Mouse (Mus musculus): Measurements from ENCODE around the gene Afdn. TPM values are rescaled to one million over a fixed set of nuclear protein-coding genes. Genes with fewer than 3 reads are reported as not detected.
"Not testable (repeated sequence)": the region's sequence is repeated elsewhere in the genome, so short reads cannot be mapped to it uniquely, and the experiment has no call there.

Gene Afdn
- polyA plus RNA-seq, 1 experiment from 2014 or later, result 179 TPM

DNA sequence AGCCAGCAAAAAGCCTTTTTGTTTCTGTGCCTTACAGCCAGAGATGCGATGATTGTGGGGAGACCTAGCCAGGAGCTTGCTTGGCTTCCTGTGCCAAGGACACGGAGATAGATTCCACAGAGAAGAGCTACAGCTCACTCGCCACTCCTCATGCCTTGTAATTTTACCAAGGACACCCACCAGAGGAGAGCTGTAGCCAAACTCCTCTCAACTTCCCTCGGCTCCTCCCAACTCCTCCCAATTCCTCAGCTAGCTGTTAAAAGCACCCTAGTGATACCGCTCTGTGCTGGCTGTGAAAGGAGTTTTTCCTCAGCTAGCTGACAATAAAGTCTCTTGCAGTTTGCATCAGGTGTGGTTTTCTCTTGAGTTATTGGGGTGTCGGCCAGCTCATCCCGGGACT lies 93.5 kb downstream of the Afdn start:
- 52% methylated on average over 7 of the region's 7 CpGs for WGBS
- H3K9ac ChIP-seq (replicated peaks), result not testable (repeated sequence)

DNA sequence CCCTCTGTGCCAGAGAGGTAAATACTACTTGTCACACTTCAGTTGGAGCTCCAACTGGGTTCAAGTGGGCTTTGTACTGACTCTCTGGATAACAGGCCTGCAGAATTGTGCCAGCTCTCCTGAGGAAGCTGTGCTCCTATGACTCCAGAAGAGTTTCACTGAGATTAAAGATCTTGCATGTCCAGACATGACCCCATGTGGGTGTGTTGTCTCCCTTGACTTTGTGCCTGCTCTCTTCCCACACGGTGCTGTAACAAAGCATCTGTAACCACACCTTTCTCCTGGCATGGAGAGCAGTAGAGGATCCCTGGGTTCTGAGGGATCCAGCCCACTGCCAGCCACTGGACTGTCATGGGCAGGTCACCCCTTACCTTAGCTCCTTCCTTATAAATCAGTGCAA lies 95.1 kb downstream of the Afdn start:
- Histone ChIP-seq H3K27ac (replicated peaks) (no peak overlapping the region), H3K27me3 (no peaks in the 10 kb centered on the region), H3K9ac (replicated peaks) (no peak overlapping the region), H3K4me2 (replicated peaks) (no peak overlapping the region), H3K36me3 (peaks cover 56% of the 10 kb centered on the region), H3K4me1 (peaks cover 6% of the 10 kb centered on the region; the same call in 1 of the 2 replicates), H3K9me3 (no peaks in the 10 kb centered on the region), H3K4me3 (no peak overlapping the region)
- 89% methylated on average over 1 of the region's 1 CpGs for WGBS
- no peak for ATAC-seq (replicated peaks)

More for the DNA sequence above, 93.5 kb downstream of the Afdn start:
- not testable (repeated sequence) for H3K9me3 ChIP-seq; H3K27me3 ChIP-seq; H3K4me1 ChIP-seq; ATAC-seq (replicated peaks); H3K27ac ChIP-seq (replicated peaks); H3K4me3 ChIP-seq; H3K4me2 ChIP-seq (replicated peaks)
- peaks cover 64% of the 10 kb centered on the region for H3K36me3 ChIP-seq

GRCm38 (mm10) chr17:13856429-13857090 lies 96.2 kb downstream of the Afdn start:
- Histone ChIP-seq H3K9me3 (no peaks in the 10 kb centered on the region), H3K27ac (replicated peaks) (no peak overlapping the region), H3K4me2 (replicated peaks) (no peak overlapping the region), H3K4me1 (peaks cover 6% of the 10 kb centered on the region; the same call in 1 of the 2 replicates), H3K4me3 (no peak overlapping the region), H3K27me3 (no peaks in the 10 kb centered on the region), H3K36me3 (peaks cover 55% of the 10 kb centered on the region), H3K9ac (replicated peaks) (no peak overlapping the region)
- ATAC-seq (replicated peaks), result no peak
- 71% methylated on average over 5 of the region's 5 CpGs for WGBS

DNA sequence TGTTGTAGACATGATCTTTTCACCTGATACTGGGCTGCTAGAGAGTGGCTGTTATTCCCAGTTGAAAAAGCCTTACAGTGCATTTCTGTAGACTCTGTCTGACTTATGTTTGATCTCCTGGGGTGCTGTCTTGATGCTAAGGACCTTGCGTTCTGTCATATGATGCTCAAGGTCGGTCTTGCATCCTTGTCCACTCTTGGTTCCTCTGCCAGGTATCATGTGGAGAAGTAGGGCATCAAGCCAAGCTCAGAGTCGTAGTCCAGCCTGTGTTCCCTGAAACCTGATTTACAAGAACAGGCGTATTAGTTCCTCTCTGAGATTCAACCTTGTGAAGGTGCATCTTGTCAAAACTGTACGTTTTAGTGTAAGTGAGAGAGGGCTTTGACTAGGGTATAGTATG lies 105.0 kb downstream of the Afdn start:
- Histone ChIP-seq H3K36me3 (peaks cover 57% of the 10 kb centered on the region), H3K9ac (replicated peaks) (no peak overlapping the region), H3K4me1 (no peaks in the 10 kb centered on the region), H3K27me3 (no peaks in the 10 kb centered on the region), H3K9me3 (no peaks in the 10 kb centered on the region), H3K4me3 (no peak overlapping the region), H3K4me2 (replicated peaks) (no peak overlapping the region), H3K27ac (replicated peaks) (no peak overlapping the region)
- ATAC-seq (replicated peaks), result no peak
- 89% methylated on average over 5 of the region's 5 CpGs for WGBS

DNA sequence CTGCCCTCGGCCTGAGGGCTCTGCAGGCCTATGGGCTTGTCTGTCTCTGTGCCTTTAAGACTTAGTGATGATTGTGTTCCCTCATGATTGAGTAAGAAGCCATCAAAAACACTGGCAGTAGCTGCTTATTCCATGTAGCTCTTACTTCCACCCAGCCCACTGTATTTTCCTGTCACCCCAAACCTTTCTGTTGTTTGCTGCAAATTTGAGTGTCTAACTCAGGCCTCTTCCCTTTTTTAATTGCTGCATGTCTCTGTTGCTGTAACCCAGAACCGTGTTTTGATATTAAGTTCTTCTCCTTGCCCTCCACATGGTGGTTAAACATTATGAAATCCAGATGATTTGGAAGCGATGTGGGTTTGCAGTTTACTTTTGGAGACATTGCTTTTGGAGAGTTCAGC lies 106.6 kb downstream of the Afdn start:
- H3K9me3 ChIP-seq, result no peaks in the 10 kb centered on the region
- H3K9ac ChIP-seq (replicated peaks), result no peak overlapping the region
- no peak for ATAC-seq (replicated peaks)
- no peaks in the 10 kb centered on the region for H3K27me3 ChIP-seq
- H3K36me3 ChIP-seq, result peaks cover 55% of the 10 kb centered on the region
- H3K4me3 ChIP-seq, result no peak overlapping the region
- 94% methylated on average over 3 of the region's 3 CpGs for WGBS
- no peak overlapping the region for H3K27ac ChIP-seq (replicated peaks)
- no peaks in the 10 kb centered on the region for H3K4me1 ChIP-seq
- H3K4me2 ChIP-seq (replicated peaks), result no peak overlapping the region

DNA sequence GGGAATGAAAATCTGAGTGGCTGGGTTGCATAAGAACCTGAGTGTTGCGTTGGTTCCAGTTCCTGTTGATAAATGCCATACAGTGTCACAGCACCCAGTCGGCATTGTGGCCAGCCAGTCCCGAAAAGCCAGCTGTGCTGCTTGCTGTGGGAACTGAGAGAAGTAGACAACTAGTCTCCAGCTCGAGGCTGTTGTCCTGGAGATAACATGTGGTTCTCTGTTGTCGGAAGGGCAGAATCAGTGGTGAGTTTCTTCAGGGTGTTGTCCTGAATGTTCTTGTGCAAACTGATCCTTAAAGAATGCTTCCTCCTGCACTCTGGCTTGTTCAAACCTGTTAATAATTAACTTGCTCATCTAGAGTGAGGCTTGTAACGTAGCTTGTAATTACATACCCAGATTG lies 107.1 kb downstream of the Afdn start:
- Histone ChIP-seq H3K27me3 (no peaks in the 10 kb centered on the region), H3K4me3 (no peak overlapping the region), H3K36me3 (peaks cover 54% of the 10 kb centered on the region), H3K9me3 (no peaks in the 10 kb centered on the region), H3K9ac (replicated peaks) (no peak overlapping the region), H3K27ac (replicated peaks) (no peak overlapping the region), H3K4me1 (no peaks in the 10 kb centered on the region), H3K4me2 (replicated peaks) (no peak overlapping the region)
- no peak for ATAC-seq (replicated peaks)
- WGBS, result 83% methylated on average over 6 of the region's 6 CpGs

DNA sequence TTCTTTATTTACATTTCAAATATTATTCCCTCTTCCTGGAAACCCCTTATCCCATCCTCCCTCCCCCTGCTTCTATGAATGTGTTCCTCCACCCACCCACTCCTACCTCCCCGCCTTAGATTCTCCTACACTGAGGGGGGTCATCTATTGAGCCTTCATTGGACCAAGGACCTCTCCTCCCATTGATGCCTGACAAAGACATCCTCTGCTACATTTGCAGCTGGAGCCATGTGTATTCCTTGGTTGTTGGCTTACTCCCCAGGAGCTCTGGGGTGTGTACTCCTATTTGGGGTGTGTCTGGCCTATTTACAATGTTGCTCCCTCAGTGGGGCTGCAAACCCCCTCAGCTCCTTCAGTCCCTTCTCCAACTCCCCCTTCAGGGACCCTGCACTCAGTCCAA lies 109.9 kb downstream of the Afdn start:
- no peak for ATAC-seq (replicated peaks)
- Histone ChIP-seq H3K27me3 (no peaks in the 10 kb centered on the region), H3K9me3 (no peaks in the 10 kb centered on the region), H3K27ac (replicated peaks) (no peak overlapping the region), H3K4me2 (replicated peaks) (no peak overlapping the region), H3K36me3 (peaks cover 46% of the 10 kb centered on the region), H3K4me1 (no peaks in the 10 kb centered on the region), H3K9ac (replicated peaks) (no peak overlapping the region), H3K4me3 (no peak overlapping the region)
- WGBS, result 85% methylated on average over 1 of the region's 1 CpGs

DNA sequence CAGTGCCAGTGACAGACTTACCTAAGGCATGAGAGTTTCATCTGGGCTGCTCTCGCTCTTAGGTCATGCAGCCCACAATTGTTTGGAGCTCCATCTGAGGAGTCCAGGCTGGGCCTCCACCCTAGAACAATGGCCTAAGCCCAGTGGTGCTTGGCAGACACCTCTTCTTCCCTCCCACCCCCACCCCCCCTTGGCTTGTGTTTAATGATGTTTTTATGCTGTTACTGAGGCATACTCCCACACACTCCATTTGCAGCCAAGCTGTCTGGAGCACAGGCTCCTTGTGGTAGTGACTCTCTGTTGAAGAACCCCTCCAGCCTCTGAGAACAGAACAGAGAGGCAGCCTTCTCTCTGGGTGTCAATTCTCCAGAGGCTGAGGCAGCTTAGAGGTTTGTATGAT lies 113.9 kb downstream of the Afdn start:
- 79% methylated on average over 1 of the region's 1 CpGs for WGBS
- no peak for ATAC-seq (replicated peaks)
- no peak overlapping the region for H3K4me3 ChIP-seq
- H3K36me3 ChIP-seq, result peaks cover 38% of the 10 kb centered on the region; the same call in 1 of the 2 replicates
- no peak overlapping the region for H3K27ac ChIP-seq (replicated peaks)
- H3K4me2 ChIP-seq (replicated peaks), result no peak overlapping the region
- H3K4me1 ChIP-seq, result no peaks in the 10 kb centered on the region
- no peak overlapping the region for H3K9ac ChIP-seq (replicated peaks)
- no peaks in the 10 kb centered on the region for H3K9me3 ChIP-seq
- H3K27me3 ChIP-seq, result no peaks in the 10 kb centered on the region

DNA sequence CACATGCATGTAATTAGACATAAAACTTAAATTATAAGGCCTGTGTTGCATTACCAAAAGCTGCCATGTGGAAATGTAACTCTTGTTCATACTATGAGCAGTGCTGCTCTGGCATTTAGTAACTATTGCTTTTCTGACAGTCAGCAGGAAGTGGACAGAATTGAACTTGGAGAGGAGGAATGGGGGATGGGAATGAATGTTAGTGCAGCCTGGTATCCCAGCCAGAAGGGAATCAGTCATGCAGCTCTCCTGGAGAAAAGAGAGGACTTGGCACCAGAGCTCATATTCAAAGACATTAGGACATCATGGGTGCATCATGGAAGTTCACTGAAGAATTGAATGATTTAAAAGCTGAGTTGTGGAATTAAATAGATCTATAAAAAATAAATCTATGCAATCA lies 117.1 kb downstream of the Afdn start:
- H3K9me3 ChIP-seq, result no peaks in the 10 kb centered on the region
- no peak overlapping the region for H3K27ac ChIP-seq (replicated peaks)
- peaks cover 41% of the 10 kb centered on the region for H3K36me3 ChIP-seq
- no peak overlapping the region for H3K9ac ChIP-seq (replicated peaks)
- no peak for ATAC-seq (replicated peaks)
- no peaks in the 10 kb centered on the region for H3K27me3 ChIP-seq
- H3K4me3 ChIP-seq, result no peak overlapping the region
- no peak overlapping the region for H3K4me2 ChIP-seq (replicated peaks)
- no peaks in the 10 kb centered on the region for H3K4me1 ChIP-seq

- no peak overlapping the region for H3K4me2 ChIP-seq (replicated peaks)
- H3K36me3 ChIP-seq, result peaks cover 45% of the 10 kb centered on the region
- no peaks in the 10 kb centered on the region for H3K9me3 ChIP-seq
- H3K4me3 ChIP-seq, result no peak overlapping the region
- WGBS, result 89% methylated on average over 1 of the region's 1 CpGs
- H3K27me3 ChIP-seq, result no peaks in the 10 kb centered on the region
- ATAC-seq (replicated peaks), result no peak
- no peak overlapping the region for H3K9ac ChIP-seq (replicated peaks)
- H3K4me1 ChIP-seq, result no peaks in the 10 kb centered on the region
- no peak overlapping the region for H3K27ac ChIP-seq (replicated peaks)
These were observed 119.4 kb downstream of the Afdn start for GRCm38 (mm10) chr17:13879731-13880130.

- Histone ChIP-seq H3K9me3 (no peaks in the 10 kb centered on the region), H3K4me3 (no peak overlapping the region), H3K4me2 (replicated peaks) (no peak overlapping the region), H3K9ac (replicated peaks) (no peak overlapping the region), H3K36me3 (peaks cover 75% of the 10 kb centered on the region), H3K27ac (replicated peaks) (no peak overlapping the region), H3K4me1 (no peaks in the 10 kb centered on the region), H3K27me3 (no peaks in the 10 kb centered on the region)
- no peak for ATAC-seq (replicated peaks)
- WGBS, result 90% methylated on average over 5 of the region's 5 CpGs
These were observed 123.2 kb downstream of the Afdn start for GRCm38 (mm10) chr17:13883540-13883939.

DNA sequence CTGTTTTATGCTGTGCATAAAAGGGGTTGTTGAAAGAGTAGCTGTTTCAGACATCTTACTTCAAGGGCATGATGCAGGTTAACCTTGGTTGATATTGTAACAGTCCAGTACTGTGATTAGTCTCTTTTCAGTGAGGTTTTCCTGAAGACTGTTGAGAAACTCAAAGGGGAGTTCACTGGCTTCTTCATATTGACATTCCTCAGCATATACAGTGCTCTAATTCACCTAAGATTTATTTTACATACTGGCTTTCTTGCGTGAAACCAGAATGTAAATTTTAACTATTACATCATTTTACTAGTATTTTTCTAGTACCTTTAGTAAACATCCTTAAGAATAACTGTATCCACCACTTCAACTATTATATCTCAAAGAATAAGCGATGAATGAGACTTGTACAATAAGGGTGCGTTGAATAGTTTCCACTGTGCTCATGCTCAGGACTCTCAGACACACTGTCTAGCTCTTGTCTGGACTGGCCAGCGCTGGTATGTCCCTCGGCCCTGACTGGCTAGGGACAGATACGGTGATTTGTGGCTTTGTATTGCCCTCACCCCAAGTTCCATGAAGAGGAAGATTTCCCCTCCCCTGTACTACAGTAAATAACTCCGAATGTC lies 129.6 kb downstream of the Afdn start:
- Histone ChIP-seq H3K4me3 (no peak overlapping the region), H3K27me3 (no peaks in the 10 kb centered on the region), H3K4me1 (no peaks in the 10 kb centered on the region), H3K9me3 (no peaks in the 10 kb centered on the region), H3K9ac (replicated peaks) (no peak overlapping the region), H3K36me3 (peaks cover 46% of the 10 kb centered on the region), H3K4me2 (replicated peaks) (no peak overlapping the region), H3K27ac (replicated peaks) (no peak overlapping the region)
- no peak for ATAC-seq (replicated peaks)
- WGBS, result 88% methylated on average over 7 of the region's 7 CpGs

GRCm38 (mm10) chr17:13890932-13891331 lies 130.6 kb downstream of the Afdn start:
- no peaks in the 10 kb centered on the region for H3K27me3 ChIP-seq
- no peak overlapping the region for H3K27ac ChIP-seq (replicated peaks)
- H3K36me3 ChIP-seq, result peaks cover 39% of the 10 kb centered on the region
- H3K4me1 ChIP-seq, result no peaks in the 10 kb centered on the region
- no peak overlapping the region for H3K9ac ChIP-seq (replicated peaks)
- no peak overlapping the region for H3K4me2 ChIP-seq (replicated peaks)
- no peaks in the 10 kb centered on the region for H3K9me3 ChIP-seq
- 91% methylated on average over 1 of the region's 1 CpGs for WGBS
- H3K4me3 ChIP-seq, result no peak overlapping the region
- no peak for ATAC-seq (replicated peaks)

Measured in forebrain, embryonic 15.5 days (tissue).